Mouse (Mus musculus) WW6 (cell line): Measurements from ENCODE around the gene Wipf1.
A peak's percentile ranks its signal among the peaks of the same experiment; 100 is the strongest.
"Not testable (repeated sequence)": the region's sequence is repeated elsewhere in the genome, so short reads cannot be mapped to it uniquely, and the experiment has no call there.

ENCODE experiments used
- DNase-seq: peaks from one replicate; pipeline ENCODE4 v3.0.0-alpha.2; 2013; ENCODE audit warnings: low read depth, low spot score

Gene Wipf1

GRCm38 (mm10) chr2:73529356-73530330, at the start of gene Wipf1:
Gene Wipf1 (minus strand): TSS chr2:73529734.
- DNase-seq = no peak

- no peak for DNase-seq
Measured at GRCm38 (mm10) chr2:73579168-73579567, 49.6 kb upstream of the Wipf1 start.

- DNase-seq = no peak
Measured at GRCm38 (mm10) chr2:73574418-73574817, 44.9 kb upstream of the Wipf1 start.

GRCm38 (mm10) chr2:73573556-73573955, 44.0 kb upstream of the Wipf1 start:
- DNase-seq = no peak

GRCm38 (mm10) chr2:73572539-73573372, 43.2 kb upstream of the Wipf1 start:
- peak; percentile 71 for DNase-seq

- no peak for DNase-seq
Measured at GRCm38 (mm10) chr2:73571901-73572300, 42.4 kb upstream of the Wipf1 start.

- DNase-seq = no peak
Measured at GRCm38 (mm10) chr2:73571304-73571703, 41.8 kb upstream of the Wipf1 start.

- DNase-seq = no peak
Measured at GRCm38 (mm10) chr2:73566989-73567605, 37.6 kb upstream of the Wipf1 start.

- DNase-seq = peak; percentile 59
Measured at GRCm38 (mm10) chr2:73566162-73566561, 36.6 kb upstream of the Wipf1 start.

- no peak for DNase-seq
Measured at GRCm38 (mm10) chr2:73563690-73564089, 34.2 kb upstream of the Wipf1 start.

- no peak for DNase-seq
Measured at GRCm38 (mm10) chr2:73562656-73563055, 33.1 kb upstream of the Wipf1 start.

- peak; percentile 67 for DNase-seq
Measured at GRCm38 (mm10) chr2:73561665-73562063, 32.1 kb upstream of the Wipf1 start.

- DNase-seq = no peak
Measured at GRCm38 (mm10) chr2:73560899-73561664, 31.5 kb upstream of the Wipf1 start.

- no peak for DNase-seq
Measured at GRCm38 (mm10) chr2:73560445-73560844, 30.9 kb upstream of the Wipf1 start.

- no peak for DNase-seq
Measured at GRCm38 (mm10) chr2:73557956-73558355, 28.4 kb upstream of the Wipf1 start.

GRCm38 (mm10) chr2:73557061-73557460, 27.5 kb upstream of the Wipf1 start:
- DNase-seq = not testable (repeated sequence)

GRCm38 (mm10) chr2:73554389-73554788, 24.9 kb upstream of the Wipf1 start:
- DNase-seq = no peak

- no peak for DNase-seq
Measured at GRCm38 (mm10) chr2:73552926-73553325, 23.4 kb upstream of the Wipf1 start.

GRCm38 (mm10) chr2:73550725-73551124, 21.2 kb upstream of the Wipf1 start:
- DNase-seq = no peak

- DNase-seq = no peak
Measured at GRCm38 (mm10) chr2:73548542-73548941, 19.0 kb upstream of the Wipf1 start.

GRCm38 (mm10) chr2:73547256-73547655, 17.7 kb upstream of the Wipf1 start:
- DNase-seq = no peak
